Mouse (Mus musculus) ES-E14 (cell line): ENCODE measurements around the gene Rela.

Experiments used
- CHD2 ChIP-seq: IDR thresholded peaks from 2 replicates; pipeline ENCODE4 v1.6.1; 2014; ENCODE audit warnings: mild to moderate bottlenecking, low read depth, low read length, inconsistent platforms
- HCFC1 ChIP-seq: IDR thresholded peaks from 2 replicates; pipeline ENCODE4 v1.6.1; 2012; ENCODE audit warnings: low read length, inconsistent platforms, borderline replicate concordance; ENCODE audit not compliant: insufficient read depth
- ZC3H11A ChIP-seq: IDR thresholded peaks from 2 replicates; pipeline ENCODE4 v1.6.1; 2012; ENCODE audit warnings: low read depth, mild to moderate bottlenecking, inconsistent platforms, low read length, borderline replicate concordance
- ZNF384 ChIP-seq: IDR thresholded peaks from 2 replicates; pipeline ENCODE4 v1.6.1; 2012; ENCODE audit warnings: low read depth, low read length, inconsistent platforms

- TF ChIP-seq ZNF384: no peak
- no peak for TF ChIP-seq ZC3H11A
- TF ChIP-seq HCFC1: no peak
- TF ChIP-seq CHD2: no peak
These were observed 5.2 kb upstream of the Rela start for GRCm38 (mm10) chr19:5632120-5632519.
